Mouse (Mus musculus): Measurements from ENCODE around the gene Glipr2.

- no peak for TF ChIP-seq ZNF384 (IDR thresholded peaks at IDR 0.05; ENCODE audit: low read depth, low read length)
- no peak for TF ChIP-seq HCFC1 (IDR thresholded peaks at IDR 0.05; ENCODE audit: borderline replicate concordance, insufficient read depth, low read length)
Measured at GRCm38 (mm10) chr4:43927826-43928225, 29.4 kb upstream of the Glipr2 start.

Measured in ES-E14 (cell line).